Mouse (Mus musculus): ENCODE results near the gene Brix1. TPM values are rescaled to one million over a fixed set of nuclear protein-coding genes. Genes with fewer than 3 reads are reported as not detected.
"Not testable (repeated sequence)": the region's sequence is repeated elsewhere in the genome, so short reads cannot be mapped to it uniquely, and the experiment has no call there.

Brix1 gene
- total RNA-seq (2014; rRNA removed; ENCODE audit: low replicate concordance) (5.6 and 7.5 TPM in 2 replicates), polyA plus RNA-seq (2015; fragmentation: Nextera tagmentation; extraction: Ambion mirVana) (53.5 and 56.8 TPM in 2 replicates)

- Histone ChIP-seq H3K27ac (ENCODE audit: low read depth) (peak within 1 kb of the TSS; percentile 73), H3K4me2 (ENCODE audit: low read depth, low read length) (peak within 1 kb of the TSS; percentile 83), H3K4me3 (ENCODE audit: low read depth, low read length) (peak within 1 kb of the TSS; percentile 98), H3K36me3 (replicated peaks; ENCODE audit: control insufficient read depth, insufficient read depth, low read length) (peaks cover 34% of the 10 kb centered on the region), H3K27me3 (ENCODE audit: control insufficient read depth, insufficient read depth, low read length) (no peaks in the 10 kb centered on the region), H3K9me3 (replicated peaks; ENCODE audit: control insufficient read depth, low read length) (no peaks in the 10 kb centered on the region), H3K4me1 (ENCODE audit: control insufficient read depth, insufficient read depth) (peaks cover 17% of the 10 kb centered on the region), H3K9ac (replicated peaks; ENCODE audit: low read depth, low read length) (peak within 1 kb of the TSS; percentile 85)
- 0% methylated on average over 58 of the region's 58 CpGs for WGBS
- no peak for TF ChIP-seq EP300 (IDR thresholded peaks at IDR 0.05; ENCODE audit: low read depth)
- no peak for TF ChIP-seq CTCF (IDR thresholded peaks at IDR 0.05; ENCODE audit: low read depth)
- DNase-seq (ENCODE audit: low spot score) (peak; percentile 96), ATAC-seq (ENCODE audit: insufficient read depth, low read depth) (peak; percentile 100)
Observed at GRCm38 (mm10) chr15:10485484-10486364, at the start of gene Brix1, which contains the start of gene Rad1. TSS of gene Brix1 (minus strand) at chr15:10485947. TSS of gene Rad1 (plus strand) at chr15:10486018.

DNA sequence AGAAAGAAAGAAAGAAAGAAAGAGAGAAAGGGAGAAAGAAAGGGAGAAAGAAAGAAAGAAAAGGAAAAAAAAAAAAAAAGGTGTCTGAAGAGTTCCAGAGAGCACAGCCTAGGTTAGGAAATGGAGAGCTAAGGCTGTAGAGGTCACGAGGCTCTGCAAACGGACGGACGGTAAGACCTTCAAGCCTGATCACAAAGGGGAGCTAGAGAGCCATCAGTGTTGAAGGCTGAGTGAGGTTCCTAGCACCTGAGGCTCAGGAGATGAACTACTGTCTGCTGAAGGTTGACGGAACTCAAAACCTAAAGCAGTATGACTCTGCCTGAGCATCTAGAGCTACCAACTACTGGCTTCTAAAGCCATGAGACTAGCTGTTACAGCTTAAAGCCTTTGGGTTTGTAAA, 48.8 kb upstream of the Brix1 start:
- no peaks in the 10 kb centered on the region for H3K9me3 ChIP-seq (replicated peaks; ENCODE audit: control insufficient read depth, low read length)
- H3K4me2 ChIP-seq (ENCODE audit: low read depth, low read length): no peak overlapping the region
- H3K4me3 ChIP-seq (ENCODE audit: low read depth, low read length): no peak overlapping the region
- no peaks in the 10 kb centered on the region for H3K27me3 ChIP-seq (ENCODE audit: control insufficient read depth, insufficient read depth, low read length)
- H3K27ac ChIP-seq (ENCODE audit: low read depth): no peak overlapping the region
- no peak overlapping the region for H3K9ac ChIP-seq (replicated peaks; ENCODE audit: low read depth, low read length)
- 79% methylated on average over 5 of the region's 5 CpGs for WGBS
- ATAC-seq (ENCODE audit: insufficient read depth, low read depth) (no peak), DNase-seq (ENCODE audit: low spot score) (no peak)
- no peaks in the 10 kb centered on the region for H3K4me1 ChIP-seq (ENCODE audit: control insufficient read depth, insufficient read depth)
- H3K36me3 ChIP-seq (replicated peaks; ENCODE audit: control insufficient read depth, insufficient read depth, low read length): no peaks in the 10 kb centered on the region
- no peak for TF ChIP-seq EP300 (IDR thresholded peaks at IDR 0.05; ENCODE audit: low read depth)
- no peak for TF ChIP-seq CTCF (IDR thresholded peaks at IDR 0.05; ENCODE audit: low read depth)

- DNase-seq (ENCODE audit: low spot score); H3K36me3 ChIP-seq (replicated peaks; ENCODE audit: control insufficient read depth, insufficient read depth, low read length); H3K4me1 ChIP-seq (ENCODE audit: control insufficient read depth, insufficient read depth); H3K27me3 ChIP-seq (ENCODE audit: control insufficient read depth, insufficient read depth, low read length); H3K9ac ChIP-seq (replicated peaks; ENCODE audit: low read depth, low read length); H3K9me3 ChIP-seq (replicated peaks; ENCODE audit: control insufficient read depth, low read length); ATAC-seq (ENCODE audit: insufficient read depth, low read depth); H3K4me2 ChIP-seq (ENCODE audit: low read depth, low read length); H3K4me3 ChIP-seq (ENCODE audit: low read depth, low read length); H3K27ac ChIP-seq (ENCODE audit: low read depth): not testable (repeated sequence)
- 85% methylated on average over 10 of the region's 10 CpGs for WGBS
Observed at GRCm38 (mm10) chr15:10533361-10533760, 47.6 kb upstream of the Brix1 start.

DNA sequence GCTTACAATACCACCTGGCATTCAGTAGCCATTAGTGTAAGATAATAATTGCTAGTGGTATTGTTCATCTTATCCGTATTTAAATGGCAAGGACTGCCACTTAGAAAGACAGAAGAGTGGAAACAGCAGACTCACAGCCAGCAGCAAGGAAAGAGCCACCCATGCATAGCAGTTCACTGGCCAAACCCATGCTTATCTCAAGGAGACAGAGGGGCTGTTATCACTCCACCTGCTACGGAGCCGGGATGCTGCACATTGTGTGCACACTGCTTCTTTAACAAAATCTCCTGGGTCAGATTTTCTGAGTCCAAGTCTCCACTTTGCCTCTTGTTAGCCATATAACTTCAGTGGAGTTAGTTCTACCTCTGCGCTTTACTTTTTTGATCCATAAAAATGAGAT, 45.6 kb upstream of the Brix1 start:
- H3K36me3 ChIP-seq (replicated peaks; ENCODE audit: control insufficient read depth, insufficient read depth, low read length): no peaks in the 10 kb centered on the region
- H3K9me3 ChIP-seq (replicated peaks; ENCODE audit: control insufficient read depth, low read length): no peaks in the 10 kb centered on the region
- H3K27me3 ChIP-seq (ENCODE audit: control insufficient read depth, insufficient read depth, low read length): no peaks in the 10 kb centered on the region
- no peak overlapping the region for H3K4me3 ChIP-seq (ENCODE audit: low read depth, low read length)
- no peak for DNase-seq (ENCODE audit: low spot score)
- TF ChIP-seq EP300 (IDR thresholded peaks at IDR 0.05; ENCODE audit: low read depth): no peak
- no peak for TF ChIP-seq CTCF (IDR thresholded peaks at IDR 0.05; ENCODE audit: low read depth)
- H3K27ac ChIP-seq (ENCODE audit: low read depth): no peak overlapping the region
- ATAC-seq (ENCODE audit: insufficient read depth, low read depth): no peak
- H3K9ac ChIP-seq (replicated peaks; ENCODE audit: low read depth, low read length): no peak overlapping the region
- no peak overlapping the region for H3K4me2 ChIP-seq (ENCODE audit: low read depth, low read length)
- no peaks in the 10 kb centered on the region for H3K4me1 ChIP-seq (ENCODE audit: control insufficient read depth, insufficient read depth)
- WGBS: 33% methylated on average over 4 of the region's 4 CpGs

DNA sequence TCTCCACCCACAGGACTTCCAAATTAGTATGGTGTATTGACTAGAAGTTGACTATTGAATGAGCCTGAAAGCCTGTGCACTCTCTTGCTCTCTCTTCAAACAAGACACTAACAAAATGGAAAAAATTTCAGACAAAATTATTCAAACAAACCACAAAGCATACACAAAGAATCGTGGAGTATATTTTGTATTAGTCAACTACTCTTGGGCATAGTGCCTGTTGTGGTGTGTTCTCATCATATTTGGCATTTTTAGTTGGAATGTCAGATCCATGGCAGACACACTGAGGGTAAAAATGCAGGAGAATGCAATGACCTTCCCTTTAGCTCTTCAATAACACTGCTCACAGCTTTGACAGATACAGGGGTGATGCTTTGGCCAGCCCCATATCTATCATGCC, 40.1 kb upstream of the Brix1 start:
- WGBS: 71% methylated on average over 1 of the region's 1 CpGs

More for the DNA sequence above, 40.1 kb upstream of the Brix1 start:
- Histone ChIP-seq H3K4me1 (ENCODE audit: control insufficient read depth, insufficient read depth) (no peaks in the 10 kb centered on the region), H3K27me3 (ENCODE audit: control insufficient read depth, insufficient read depth, low read length) (no peaks in the 10 kb centered on the region), H3K9ac (replicated peaks; ENCODE audit: low read depth, low read length) (no peak overlapping the region), H3K4me2 (ENCODE audit: low read depth, low read length) (no peak overlapping the region), H3K27ac (ENCODE audit: low read depth) (no peak overlapping the region), H3K4me3 (ENCODE audit: low read depth, low read length) (no peak overlapping the region), H3K9me3 (replicated peaks; ENCODE audit: control insufficient read depth, low read length) (no peaks in the 10 kb centered on the region), H3K36me3 (replicated peaks; ENCODE audit: control insufficient read depth, insufficient read depth, low read length) (no peaks in the 10 kb centered on the region)
- DNase-seq (ENCODE audit: low spot score) (no peak), ATAC-seq (ENCODE audit: insufficient read depth, low read depth) (no peak)
- no peak for TF ChIP-seq CTCF (IDR thresholded peaks at IDR 0.05; ENCODE audit: low read depth)
- no peak for TF ChIP-seq EP300 (IDR thresholded peaks at IDR 0.05; ENCODE audit: low read depth)
